ENCODE assay signal across 9 mouse cellular contexts in the genomic region with DNA sequence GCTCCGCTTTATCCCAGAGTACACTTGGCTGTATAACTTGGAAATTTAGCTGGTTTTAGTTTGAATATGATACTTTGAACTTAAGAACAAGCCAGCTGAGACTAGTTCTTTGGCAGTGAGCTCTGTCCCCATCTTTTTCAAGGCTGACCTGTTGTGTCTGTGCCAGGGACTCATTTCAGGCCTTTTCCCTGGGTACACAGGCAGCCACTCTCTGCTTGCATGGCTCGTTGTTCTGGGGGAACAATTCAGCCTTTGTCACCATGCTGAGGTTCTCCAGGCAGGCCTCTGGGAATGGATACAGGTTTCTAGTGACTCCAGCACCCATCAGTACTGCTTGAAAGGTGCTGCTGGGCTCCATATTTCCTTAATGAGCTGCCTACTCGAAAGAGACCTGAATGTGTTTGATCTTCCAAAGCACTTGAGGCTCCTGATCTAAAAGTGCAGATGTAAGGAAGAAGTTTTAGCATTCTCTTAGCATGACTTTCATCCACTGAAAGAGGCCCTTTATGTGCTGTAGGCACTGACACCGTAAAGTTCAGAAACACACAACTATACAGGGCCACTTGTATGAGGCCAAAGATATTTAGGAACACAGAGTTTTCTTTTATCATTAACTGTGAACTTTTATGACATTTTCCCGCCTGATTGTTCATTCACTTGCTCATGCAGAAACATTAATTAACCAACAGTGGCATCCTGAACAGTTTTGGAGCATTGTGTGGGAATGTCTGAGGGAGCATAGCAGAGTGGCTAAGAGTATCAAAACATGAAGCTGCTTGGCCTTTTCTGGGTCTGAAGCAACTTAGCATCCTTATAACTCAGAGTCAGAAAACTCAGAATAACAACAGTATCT.
A peak's percentile ranks its signal among the peaks of the same experiment; 100 is the strongest.
DNase-seq lines count a peak whose midpoint lies in the region; ATAC-seq and TF ChIP-seq lines count a peak whose summit lies in the region.
"Had no signal": no experiment of that assay in that cellular context is flagged by ENCODE, and none has a peak within 500 bp of the region (broad histone marks: within the 10 kb centered on the region; RNA-seq: fewer than 3 reads in every experiment).

No protein-coding gene starts in this region.

- TF ChIP-seq CTCF in kidney, adult 2 months (conservative IDR thresholded peaks at IDR 0.05; ENCODE audit: insufficient read depth, insufficient read length, low read depth, low read length): no peak
- TF ChIP-seq CTCF in liver, postnatal 0 days (IDR thresholded peaks at IDR 0.05; ENCODE audit: low read depth): no peak

- no peak overlapping the region for H3K27ac ChIP-seq in hindbrain, embryonic 11.5 days (ENCODE audit: low read depth, low read length)
- H3K27ac ChIP-seq in hindbrain, embryonic 13.5 days: no peak overlapping the region
- H3K27ac ChIP-seq in brown adipose tissue, adult 24 weeks (replicated peaks; ENCODE audit: low read depth, low read length): peak overlapping the region; percentile 35
- H3K27ac ChIP-seq in kidney, adult 2 months (ENCODE audit: insufficient read depth, low read depth, low read length): peak overlapping the region; percentile 92
- H3K27ac ChIP-seq in limb, embryonic 12.5 days: peak overlapping the region; percentile 25; the same call in 1 of the 2 replicates
- H3K27ac ChIP-seq in liver, postnatal 0 days (ENCODE audit: low read depth): no peak overlapping the region
- H3K27ac ChIP-seq: macrophage had no signal

- WGBS in hindbrain, embryonic 11.5 days: 69% methylated on average over 5 of the region's 5 CpGs
- 65% methylated on average over 5 of the region's 5 CpGs for WGBS in hindbrain, embryonic 13.5 days
- 47% methylated on average over 5 of the region's 5 CpGs for WGBS in kidney, adult 2 months
- WGBS in limb, embryonic 12.5 days: 65% methylated on average over 5 of the region's 5 CpGs
- 66% methylated on average over 5 of the region's 5 CpGs for WGBS in liver, postnatal 0 days (ENCODE audit: insufficient replicate concordance)

- H3K36me3 ChIP-seq in hindbrain, embryonic 11.5 days (ENCODE audit: control insufficient read depth, insufficient read depth, low read length): no peaks in the 10 kb centered on the region
- no peaks in the 10 kb centered on the region for H3K36me3 ChIP-seq in hindbrain, embryonic 13.5 days
- H3K36me3 ChIP-seq in kidney, adult 2 months (ENCODE audit: control insufficient read depth, insufficient read depth, low read length): no peaks in the 10 kb centered on the region
- H3K36me3 ChIP-seq in limb, embryonic 12.5 days: no peaks in the 10 kb centered on the region
- H3K36me3 ChIP-seq in liver, postnatal 0 days (replicated peaks; ENCODE audit: insufficient read depth, low read length): no peaks in the 10 kb centered on the region

- TF ChIP-seq EP300 in liver, postnatal 0 days (IDR thresholded peaks at IDR 0.05; ENCODE audit: low read depth): no peak

- DNase-seq in hindbrain, embryonic 11.5 days (ENCODE audit: low spot score): peak; percentile 1
- peak; percentile 91 for DNase-seq in kidney, adult 2 months
- no peak for DNase-seq in liver, postnatal 0 days
- no peak for DNase-seq in urinary bladder, postnatal 10 days (ENCODE audit: low spot score)
- no peak for DNase-seq in spleen, postnatal 10 days (ENCODE audit: low spot score in 2 of 2)

- no peak for TF ChIP-seq POLR2A in kidney, adult 2 months (IDR thresholded peaks at IDR 0.05; ENCODE audit: low read depth, low read length)

- H3K9ac ChIP-seq in hindbrain, embryonic 11.5 days (ENCODE audit: low read depth, low read length): no peak overlapping the region
- no peak overlapping the region for H3K9ac ChIP-seq in hindbrain, embryonic 13.5 days
- H3K9ac ChIP-seq in limb, embryonic 12.5 days (replicated peaks): no peak overlapping the region
- no peak overlapping the region for H3K9ac ChIP-seq in liver, postnatal 0 days (replicated peaks)

- H3K9me3 ChIP-seq in hindbrain, embryonic 11.5 days (ENCODE audit: control insufficient read depth, low read length): no peaks in the 10 kb centered on the region
- H3K9me3 ChIP-seq in hindbrain, embryonic 13.5 days: no peaks in the 10 kb centered on the region
- no peaks in the 10 kb centered on the region for H3K9me3 ChIP-seq in limb, embryonic 12.5 days
- H3K9me3 ChIP-seq in liver, postnatal 0 days (ENCODE audit: low read length): no peaks in the 10 kb centered on the region

- H3K27me3 ChIP-seq in hindbrain, embryonic 11.5 days (ENCODE audit: control insufficient read depth, insufficient read depth, low read length): no peaks in the 10 kb centered on the region
- no peaks in the 10 kb centered on the region for H3K27me3 ChIP-seq in hindbrain, embryonic 13.5 days
- no peaks in the 10 kb centered on the region for H3K27me3 ChIP-seq in kidney, adult 2 months (replicated peaks; ENCODE audit: control insufficient read depth, insufficient read depth, low read length)
- no peaks in the 10 kb centered on the region for H3K27me3 ChIP-seq in limb, embryonic 12.5 days
- no peaks in the 10 kb centered on the region for H3K27me3 ChIP-seq in liver, postnatal 0 days (ENCODE audit: insufficient read depth, low read length)

- no peak overlapping the region for H3K4me3 ChIP-seq in hindbrain, embryonic 11.5 days (ENCODE audit: low read depth, low read length)
- H3K4me3 ChIP-seq in hindbrain, embryonic 13.5 days: no peak overlapping the region
- no peak overlapping the region for H3K4me3 ChIP-seq in brown adipose tissue, adult 24 weeks (ENCODE audit: insufficient read depth, low read depth, low read length)
- H3K4me3 ChIP-seq in kidney, adult 2 months (ENCODE audit: insufficient read depth, low read depth, low read length): no peak overlapping the region
- H3K4me3 ChIP-seq in limb, embryonic 12.5 days (replicated peaks): no peak overlapping the region
- no peak overlapping the region for H3K4me3 ChIP-seq in liver, postnatal 0 days (ENCODE audit: low read depth, low read length)

- ATAC-seq in hindbrain, embryonic 11.5 days (ENCODE audit: low FRiP score): no peak
- no peak for ATAC-seq in hindbrain, embryonic 13.5 days (ENCODE audit: low FRiP score)
- ATAC-seq in limb, embryonic 12.5 days (ENCODE audit: insufficient number of reproducible peaks, insufficient read depth, low FRiP score, low TSS enrichment, low read depth): 0 out of 2 replicates have a peak, but pooled peaks have one; percentile 42
- ATAC-seq in liver, postnatal 0 days: no peak

- H3K4me1 ChIP-seq in hindbrain, embryonic 11.5 days (replicated peaks; ENCODE audit: control insufficient read depth, insufficient read depth, low read length): no peaks in the 10 kb centered on the region
- H3K4me1 ChIP-seq in hindbrain, embryonic 13.5 days (replicated peaks): no peaks in the 10 kb centered on the region
- H3K4me1 ChIP-seq in brown adipose tissue, adult 24 weeks (ENCODE audit: control insufficient read depth, insufficient read depth, insufficient read length, low read length): peaks cover 13% of the 10 kb centered on the region; the same call in 1 of the 2 replicates
- peaks cover 20% of the 10 kb centered on the region for H3K4me1 ChIP-seq in kidney, adult 2 months (ENCODE audit: control insufficient read depth, insufficient read depth, low read length)
- no peaks in the 10 kb centered on the region for H3K4me1 ChIP-seq in limb, embryonic 12.5 days (replicated peaks)
- no peaks in the 10 kb centered on the region for H3K4me1 ChIP-seq in liver, postnatal 0 days (ENCODE audit: insufficient read depth)

- no peak overlapping the region for H3K4me2 ChIP-seq in hindbrain, embryonic 11.5 days (replicated peaks; ENCODE audit: low read depth, low read length)
- no peak overlapping the region for H3K4me2 ChIP-seq in hindbrain, embryonic 13.5 days
- no peak overlapping the region for H3K4me2 ChIP-seq in limb, embryonic 12.5 days
- no peak overlapping the region for H3K4me2 ChIP-seq in liver, postnatal 0 days (ENCODE audit: low read depth, low read length)

Comparison
In these comparisons a context has a peak if more than half of its experiments do, and no peak if none do; other contexts are left out.
1. DNase-seq: peak in hindbrain, embryonic 11.5 days (single experiment) and kidney, adult 2 months (single experiment); none in liver, postnatal 0 days (single experiment), urinary bladder, postnatal 10 days (single experiment) and spleen, postnatal 10 days (0 of 2).
2. H3K27ac ChIP-seq: peak in brown adipose tissue, adult 24 weeks (single experiment), kidney, adult 2 months (single experiment) and limb, embryonic 12.5 days (single experiment); none in hindbrain, embryonic 11.5 days (single experiment), hindbrain, embryonic 13.5 days (single experiment) and liver, postnatal 0 days (single experiment).